Mouse (Mus musculus): Measurements from ENCODE around the gene 1700009N14Rik. TPM values are rescaled to one million over a fixed set of nuclear protein-coding genes. Genes with fewer than 3 reads are reported as not detected.

The 1700009N14Rik gene
- under 1 TPM in 1 of 2 experiments, not detected in 1; 0.75 TPM for polyA plus RNA-seq (2017; shearing (Covaris generic))

GRCm38 (mm10) chr4:39450069-39450468 lies at the start of gene 1700009N14Rik:
Gene 1700009N14Rik (plus strand): TSS chr4:39450295.

All from inflammation-experienced regulatory T-cells (primary cell).